Mouse (Mus musculus) cerebellum, adult 2 months (tissue): ENCODE measurements around the gene Bcl9l. TPM values are rescaled to one million over a fixed set of nuclear protein-coding genes. Genes with fewer than 3 reads are reported as not detected.

Source experiments
- DNase-seq, 2 experiments: peaks; one replicate each; pipeline ENCODE4 v3.0.0; 2021
- H3K27ac ChIP-seq: fragments of 200-500 bp; 2 replicates; pipeline ENCODE4 v1.5.1; 2012; ENCODE audit warnings: low read length, control low read depth, inconsistent platforms; ENCODE audit not compliant: insufficient read depth
- H3K27me3 ChIP-seq: fragments of 200-500 bp; 2 replicates; pipeline ENCODE4 v1.6.1; 2012; ENCODE audit warnings: inconsistent platforms, mild to moderate bottlenecking, low read length, moderate library complexity; ENCODE audit not compliant: control insufficient read depth, insufficient read depth
- H3K4me1 ChIP-seq: fragments of 200-500 bp; 2 replicates; pipeline ENCODE4 v1.6.1; 2011; ENCODE audit warnings: low read length; ENCODE audit not compliant: control insufficient read depth, insufficient read depth
- H3K4me3 ChIP-seq: fragments of 200-500 bp; replicated peaks from 2 replicates; pipeline ENCODE3; 2011; ENCODE audit warnings: mild to moderate bottlenecking, low read depth, low read length, control low read depth; ENCODE audit not compliant: insufficient read depth
- CTCF ChIP-seq: fragments of 200-500 bp; IDR thresholded peaks from 2 replicates; pipeline ENCODE4 v1.5.1; 2011; ENCODE audit warnings: low read depth, mild to moderate bottlenecking, control low read depth, low read length, moderate library complexity, borderline replicate concordance; ENCODE audit not compliant: insufficient read depth
- POLR2A ChIP-seq: fragments of 200-500 bp; IDR thresholded peaks from 2 replicates; pipeline ENCODE4 v1.6.1; 2011; ENCODE audit warnings: low read length, control low read depth, borderline replicate concordance; ENCODE audit not compliant: insufficient read depth
- WGBS: fragments of 180-500 bp; shearing (Covaris S2); methylation state at CpG from one replicate; pipeline ENCODE4 v1.1.7; 2018; 5-methylcytosine and 5-hydroxymethylcytosine counted together
- polyA plus RNA-seq: library from polyadenylated mRNA; depleted of rRNA; stranded (reverse); fragments of >200 nt; gene quantifications from 2 replicates; pipeline ENCODE4 v1.2.3, GENCODE M21; 2012

Gene Bcl9l
- polyA plus RNA-seq, 1 experiment: 22.3 TPM

GRCm38 (mm10) chr9:44461950-44462349, 20.7 kb upstream of the Bcl9l start:
- 88% methylated on average over 5 of the region's 5 CpGs for WGBS

DNA sequence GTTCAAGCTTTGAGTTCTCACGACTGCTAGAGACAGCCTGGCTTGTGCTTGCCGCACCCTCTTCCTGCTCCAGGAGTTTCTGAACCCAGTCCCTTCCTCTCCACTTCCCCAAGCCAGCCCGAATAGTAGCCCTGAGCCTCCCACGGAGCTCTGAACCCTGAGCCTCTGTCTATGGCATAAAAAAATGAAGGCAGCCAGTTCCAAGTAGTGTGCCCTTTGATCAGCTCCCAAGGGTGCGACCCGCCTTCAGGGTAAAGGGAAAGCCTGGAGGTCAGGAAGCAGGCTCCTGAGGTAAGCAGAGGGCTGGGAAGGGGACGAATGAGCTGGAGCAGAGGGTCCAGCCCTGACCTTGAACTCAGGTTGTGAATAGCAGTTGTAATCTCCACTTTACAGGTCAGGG, 14.4 kb upstream of the Bcl9l start:
- WGBS: 67% methylated on average over 7 of the region's 7 CpGs
- no peak overlapping the region for H3K27ac ChIP-seq
- H3K27me3 ChIP-seq: no peaks in the 10 kb centered on the region
- no peak overlapping the region for H3K4me3 ChIP-seq
- DNase-seq: no peak
- TF ChIP-seq POLR2A (no peak), CTCF (no peak)
- H3K4me1 ChIP-seq: no peaks in the 10 kb centered on the region

More at GRCm38 (mm10) chr9:44461950-44462349, 20.7 kb upstream of the Bcl9l start:
- Histone ChIP-seq H3K27ac (no peak overlapping the region), H3K27me3 (no peaks in the 10 kb centered on the region), H3K4me3 (no peak overlapping the region), H3K4me1 (no peaks in the 10 kb centered on the region)
- DNase-seq: no peak
- TF ChIP-seq POLR2A (no peak), CTCF (no peak)

DNA sequence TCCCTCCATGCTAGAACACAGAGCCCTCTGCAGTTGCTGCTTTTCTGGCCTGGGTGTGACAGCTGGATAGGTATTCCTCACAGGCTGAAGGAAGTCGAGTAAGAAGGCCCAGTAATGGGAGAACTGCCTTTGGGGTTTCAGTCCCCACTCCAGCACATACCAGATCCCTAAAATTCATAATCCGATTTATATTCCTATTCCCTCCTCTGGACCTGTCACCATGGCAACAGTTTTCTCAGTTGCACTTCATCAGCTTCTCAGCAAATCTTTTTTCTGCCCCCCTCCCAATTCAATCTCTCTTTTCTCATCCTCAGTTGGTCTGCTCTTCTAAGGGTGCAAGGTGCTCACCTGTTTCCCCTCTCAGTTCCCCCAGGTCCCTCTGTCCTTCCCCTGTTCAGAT, 13.8 kb upstream of the Bcl9l start:
- DNase-seq: no peak
- 30% methylated on average over 2 of the region's 2 CpGs for WGBS
- no peak overlapping the region for H3K27ac ChIP-seq
- TF ChIP-seq CTCF (no peak), POLR2A (no peak)
- no peaks in the 10 kb centered on the region for H3K27me3 ChIP-seq
- no peaks in the 10 kb centered on the region for H3K4me1 ChIP-seq
- H3K4me3 ChIP-seq: no peak overlapping the region

DNA sequence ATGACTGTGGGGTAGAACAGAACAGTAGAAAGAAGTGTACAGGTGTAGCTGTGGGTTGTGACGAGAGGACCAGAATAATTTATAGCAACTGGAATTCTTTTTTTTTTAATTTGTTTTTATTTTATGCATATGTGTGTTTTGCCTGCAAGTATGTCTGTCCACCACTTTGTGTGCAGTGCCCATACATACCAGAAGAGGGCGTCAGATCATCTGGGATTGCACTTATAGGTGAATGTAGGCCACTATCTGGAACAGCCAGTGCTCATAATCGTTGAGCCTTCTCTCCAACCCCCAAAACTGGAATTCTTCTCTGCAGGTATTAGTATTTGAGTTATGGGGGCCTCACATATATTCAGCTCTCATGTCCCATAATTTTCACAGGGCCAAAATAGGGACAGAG, 9.4 kb upstream of the Bcl9l start:
- no peak for TF ChIP-seq CTCF
- no peak for TF ChIP-seq POLR2A
- WGBS: 62% methylated on average over 3 of the region's 3 CpGs
- Histone ChIP-seq H3K27ac (no peak overlapping the region), H3K4me1 (peaks cover 5% of the 10 kb centered on the region; the same call in 1 of the 2 replicates), H3K27me3 (no peaks in the 10 kb centered on the region), H3K4me3 (no peak overlapping the region)
- DNase-seq: peak in 1 of 2 experiments; percentile 7

GRCm38 (mm10) chr9:44474327-44474726, 8.3 kb upstream of the Bcl9l start:
- Histone ChIP-seq H3K27ac (no peak overlapping the region), H3K4me1 (peaks cover 5% of the 10 kb centered on the region; the same call in 1 of the 2 replicates), H3K4me3 (no peak overlapping the region), H3K27me3 (no peaks in the 10 kb centered on the region)
- peak in 1 of 2 experiments; percentile 42 for DNase-seq
- 3% methylated on average over 1 of the region's 1 CpGs for WGBS
- TF ChIP-seq CTCF: no peak

GRCm38 (mm10) chr9:44475936-44476335, 6.7 kb upstream of the Bcl9l start:
- H3K4me3 ChIP-seq: no peak overlapping the region
- no peak overlapping the region for H3K27ac ChIP-seq
- 95% methylated on average over 3 of the region's 3 CpGs for WGBS
- H3K4me1 ChIP-seq: peaks cover 5% of the 10 kb centered on the region; the same call in 1 of the 2 replicates
- no peak for TF ChIP-seq POLR2A
- peak; percentile 17; the same call in 1 of the 2 replicates for TF ChIP-seq CTCF
- no peak for DNase-seq
- no peaks in the 10 kb centered on the region for H3K27me3 ChIP-seq

GRCm38 (mm10) chr9:44477339-44478228, 5.0 kb upstream of the Bcl9l start:
- TF ChIP-seq CTCF (peak; percentile 75), POLR2A (no peak)
- peaks cover 5% of the 10 kb centered on the region; the same call in 1 of the 2 replicates for H3K4me1 ChIP-seq
- DNase-seq: peak; percentile 74 to 87
- no peaks in the 10 kb centered on the region for H3K27me3 ChIP-seq
- 11% methylated on average over 24 of the region's 24 CpGs for WGBS
- peak overlapping the region; percentile 97 for H3K4me3 ChIP-seq
- H3K27ac ChIP-seq: peak overlapping the region; percentile 92
